Mouse (Mus musculus) heart, adult 9 months (tissue): ENCODE data around the gene Cct8l1.

ENCODE experiments used
- DNase-seq, 2 experiments: peaks; one replicate each; pipeline ENCODE4 v3.0.0; 2022; ENCODE audit warnings: low spot score in 2 of 2

Cct8l1 gene

GRCm38 (mm10) chr5:25515767-25516166, at the start of gene Cct8l1:
TSS of gene Cct8l1 (plus strand) at chr5:25516067.
- no peak for DNase-seq

GRCm38 (mm10) chr5:25472070-25472469, 43.8 kb upstream of the Cct8l1 start:
- peak in 1 of 2 experiments; percentile 15 for DNase-seq

- no peak for DNase-seq
These were observed 40.1 kb upstream of the Cct8l1 start for GRCm38 (mm10) chr5:25475789-25476188.

- DNase-seq = no peak
These were observed 37.0 kb upstream of the Cct8l1 start for GRCm38 (mm10) chr5:25478863-25479262.

- DNase-seq = no peak
These were observed 19.2 kb upstream of the Cct8l1 start for GRCm38 (mm10) chr5:25496652-25497051.

GRCm38 (mm10) chr5:25497369-25497719, 18.5 kb upstream of the Cct8l1 start:
- peak in 1 of 2 experiments; percentile 2 for DNase-seq

- peak in 1 of 2 experiments; percentile 55 for DNase-seq
These were observed 18.0 kb upstream of the Cct8l1 start for GRCm38 (mm10) chr5:25497720-25498345.

- peak; percentile 76 to 81 for DNase-seq
These were observed 17.5 kb upstream of the Cct8l1 start, which contains the start of gene Kmt2c for GRCm38 (mm10) chr5:25498346-25498820. TSS of gene Kmt2c (minus strand) at chr5:25498783.

GRCm38 (mm10) chr5:25498821-25499422, 16.9 kb upstream of the Cct8l1 start:
- peak; percentile 75 to 76 for DNase-seq

GRCm38 (mm10) chr5:25499423-25500398, 16.2 kb upstream of the Cct8l1 start:
- DNase-seq = peak; percentile 97

- DNase-seq = no peak
These were observed 15.2 kb upstream of the Cct8l1 start for GRCm38 (mm10) chr5:25500686-25501085.

- DNase-seq = no peak
These were observed 9.8 kb upstream of the Cct8l1 start for GRCm38 (mm10) chr5:25506041-25506440.

GRCm38 (mm10) chr5:25516301-25516895, 531 bp downstream of the Cct8l1 start:
- no peak for DNase-seq

- no peak for DNase-seq
These were observed 1.7 kb downstream of the Cct8l1 start for GRCm38 (mm10) chr5:25517550-25517949.

- DNase-seq = no peak
These were observed 4.0 kb downstream of the Cct8l1 start for GRCm38 (mm10) chr5:25519820-25520219.

GRCm38 (mm10) chr5:25521461-25521860, 5.6 kb downstream of the Cct8l1 start:
- no peak for DNase-seq

GRCm38 (mm10) chr5:25526116-25526515, 10.2 kb downstream of the Cct8l1 start:
- peak; percentile 64 to 67 for DNase-seq

- DNase-seq = peak in 1 of 2 experiments; percentile 32
These were observed 11.1 kb downstream of the Cct8l1 start for GRCm38 (mm10) chr5:25526926-25527325.

- no peak for DNase-seq
These were observed 12.1 kb downstream of the Cct8l1 start for GRCm38 (mm10) chr5:25527971-25528370.

GRCm38 (mm10) chr5:25528851-25529528, 13.1 kb downstream of the Cct8l1 start:
- no peak for DNase-seq
